Mouse (Mus musculus): ENCODE data around the gene Clstn2.

Clstn2 gene

DNA sequence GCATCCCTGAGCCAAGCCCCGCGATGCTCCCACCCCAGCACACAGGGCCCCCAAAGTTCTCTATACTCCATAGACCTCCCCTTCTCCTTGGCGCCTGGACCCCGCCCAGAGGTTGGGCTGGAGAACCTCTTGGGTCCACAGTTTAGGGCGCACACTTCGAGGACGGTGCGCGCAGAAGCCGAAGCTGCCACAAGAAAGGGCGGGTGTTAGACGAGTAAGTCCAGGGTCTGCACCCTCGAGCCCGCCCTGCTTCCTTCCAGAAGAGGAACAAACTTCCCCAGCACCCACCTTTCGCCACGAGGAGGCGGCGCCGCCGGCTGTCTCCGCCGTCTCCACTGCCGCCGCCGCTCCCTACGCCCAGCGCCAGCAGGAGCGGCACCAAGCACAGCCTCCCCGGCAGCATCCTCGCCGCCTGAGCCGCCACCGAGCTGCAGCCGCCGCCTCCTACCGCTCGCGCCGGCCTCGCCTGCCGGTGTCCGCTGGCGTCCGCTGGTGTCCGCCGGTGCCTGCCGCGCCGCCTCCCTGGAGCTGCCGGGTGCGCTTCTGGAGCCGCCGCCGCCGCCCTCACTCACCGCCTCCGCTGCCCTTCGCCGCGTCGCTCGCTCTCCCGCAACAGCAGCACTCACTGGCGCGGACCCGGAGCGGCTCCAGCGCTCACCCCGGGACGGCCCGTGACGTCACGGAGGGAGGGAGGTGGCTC is at the start of gene Clstn2:
Clstn2 (minus strand) TSS at position 609 of the 700 bp plus-strand sequence.
- in situ Hi-C loops (cut with MseI, MboI), result no loop called here

DNA sequence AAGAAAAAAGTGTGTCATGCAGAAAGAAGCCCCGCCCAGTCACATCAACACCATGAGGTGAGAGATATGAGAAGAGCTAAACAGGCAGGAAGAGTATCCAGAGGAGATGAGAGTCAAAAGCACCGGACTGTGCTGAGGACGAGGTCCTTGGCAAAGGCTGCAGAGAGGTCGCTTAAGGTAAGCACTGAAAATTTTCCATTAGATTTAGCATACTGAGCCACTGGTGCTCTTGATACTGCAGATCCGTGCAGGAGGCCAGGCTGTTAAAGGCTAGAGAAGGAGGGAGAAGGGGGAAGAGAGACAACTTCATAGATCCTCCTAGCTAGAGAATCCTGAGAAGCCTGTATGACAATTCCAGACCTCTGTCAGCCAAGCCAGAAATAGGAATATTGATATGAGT is 34.8 kb upstream of the Clstn2 start:
- in situ Hi-C loops (cut with MseI, MboI), result no loop called here

DNA sequence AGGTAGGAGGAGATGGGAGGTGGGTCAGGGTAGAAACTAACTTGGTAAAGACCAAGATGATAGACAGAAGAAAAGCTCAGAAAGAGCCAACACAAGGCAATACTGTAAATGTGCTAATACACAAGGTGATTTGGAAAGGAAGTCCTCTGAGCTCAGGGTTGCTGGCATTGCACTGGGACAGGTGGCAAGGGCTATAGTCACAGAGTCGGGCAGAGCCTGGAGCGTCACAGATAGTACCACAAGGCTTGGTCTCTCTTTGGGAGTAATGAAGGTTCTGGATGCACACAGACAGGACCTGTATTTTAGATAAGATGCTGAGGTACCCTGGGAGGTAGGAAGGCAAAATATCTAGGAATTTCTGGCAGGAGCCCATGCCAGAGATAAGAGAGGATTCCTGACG is 28.7 kb upstream of the Clstn2 start:
- in situ Hi-C loops (cut with MseI, MboI), result no loop called here

DNA sequence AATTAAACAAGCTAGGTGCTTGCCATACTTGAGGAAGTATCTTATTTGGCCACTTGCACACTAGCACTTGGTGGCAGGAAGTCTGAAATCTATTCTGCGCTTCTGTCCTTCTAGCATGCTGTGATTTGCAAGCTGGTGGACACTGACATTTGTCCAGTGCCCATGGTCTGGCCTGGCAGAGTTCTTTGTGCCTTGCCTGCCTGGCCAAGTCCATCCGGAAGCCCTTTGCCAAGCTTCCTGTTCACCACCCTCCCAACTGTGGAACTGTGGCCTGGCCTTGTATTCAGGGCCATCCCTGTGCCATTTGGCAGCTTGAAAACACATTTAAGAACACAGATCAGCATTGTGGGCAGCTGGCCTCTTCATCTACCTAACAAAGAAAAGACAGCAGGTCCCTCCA is 24.3 kb upstream of the Clstn2 start:
- in situ Hi-C loops (cut with MseI, MboI), result no loop called here

DNA sequence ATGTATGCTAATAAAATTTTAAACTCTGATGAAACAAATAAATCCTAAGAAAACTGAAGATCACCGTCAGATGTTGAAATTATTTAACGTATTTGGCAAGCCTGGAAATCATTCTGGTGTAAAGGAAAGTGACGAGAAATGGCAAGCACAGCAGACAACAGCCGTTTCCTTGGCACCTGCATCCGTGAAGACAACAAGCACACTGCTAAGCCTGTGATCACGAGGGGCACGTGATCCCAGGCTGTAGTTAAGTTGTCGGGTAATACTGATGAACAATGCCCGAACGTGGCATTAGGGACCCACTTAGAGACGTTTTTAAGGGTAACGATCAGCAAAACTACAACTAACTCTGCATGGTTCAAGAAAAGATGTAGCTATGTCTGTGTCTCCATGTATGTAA is 18.4 kb upstream of the Clstn2 start:
- in situ Hi-C loops (cut with MseI, MboI), result no loop called here

DNA sequence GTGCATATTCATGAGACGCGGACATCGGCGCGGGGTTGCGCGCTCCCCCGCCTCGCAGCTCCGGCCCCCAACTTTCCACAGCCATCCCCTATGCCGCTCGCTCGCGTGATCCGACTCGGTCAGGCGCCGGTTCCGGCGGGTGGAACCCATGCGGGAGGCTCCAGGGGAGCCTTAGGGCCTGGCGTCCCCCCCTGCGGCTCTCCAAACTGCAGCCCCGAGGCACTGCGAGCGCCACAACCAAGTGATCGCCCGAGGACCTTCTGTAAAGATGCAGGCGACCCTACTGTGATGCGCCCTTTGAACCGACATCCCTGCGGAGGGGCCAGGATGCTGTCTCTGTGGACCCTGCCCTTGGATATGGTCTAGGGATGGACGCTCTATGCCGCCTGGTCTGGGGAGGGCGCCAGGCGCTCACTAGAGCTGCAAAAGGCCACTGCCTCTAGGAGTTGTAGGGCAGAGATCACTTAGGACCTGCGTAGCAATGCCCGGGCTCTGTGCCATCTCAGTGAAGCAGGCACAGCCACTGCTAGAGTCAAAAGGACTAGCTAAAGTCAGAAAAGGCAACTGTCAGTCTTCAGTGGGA is 383 bp upstream of the Clstn2 start:
- in situ Hi-C loops (cut with MseI, MboI), result no loop called here

DNA sequence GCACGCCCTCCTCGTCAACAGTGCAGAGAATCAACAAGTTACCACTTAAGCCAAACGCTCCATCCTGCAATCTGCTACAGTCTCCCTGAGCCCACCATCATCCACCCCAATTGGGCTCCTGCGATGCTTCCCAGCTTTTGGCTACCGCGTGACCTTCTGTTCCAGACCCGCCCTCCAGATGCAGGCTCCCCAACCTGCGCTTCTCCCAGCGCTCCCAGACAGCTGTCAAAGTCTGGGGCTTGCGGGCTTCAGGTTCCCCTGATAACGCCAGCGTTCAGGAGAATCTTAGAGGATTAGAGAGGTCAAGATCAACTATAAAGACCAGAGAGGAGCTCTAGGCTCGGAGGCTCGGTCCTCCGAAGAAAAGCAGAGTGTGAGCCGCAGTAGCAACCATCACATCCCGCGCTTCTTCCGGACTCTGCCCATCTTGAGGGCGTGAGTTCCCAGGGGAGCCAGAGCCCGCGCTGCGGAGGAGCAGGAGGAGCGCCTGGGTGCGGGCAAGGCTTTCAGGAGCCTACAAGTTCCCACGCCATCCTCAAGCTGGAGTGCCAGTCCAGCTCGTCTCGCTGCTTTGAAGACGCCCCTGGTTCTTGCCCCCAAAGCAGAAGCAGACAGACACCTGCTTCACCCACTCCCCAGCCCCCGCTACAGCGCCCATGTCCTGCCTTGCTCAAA is 946 bp downstream of the Clstn2 start:
- in situ Hi-C loops (cut with MseI, MboI), result no loop called here

DNA sequence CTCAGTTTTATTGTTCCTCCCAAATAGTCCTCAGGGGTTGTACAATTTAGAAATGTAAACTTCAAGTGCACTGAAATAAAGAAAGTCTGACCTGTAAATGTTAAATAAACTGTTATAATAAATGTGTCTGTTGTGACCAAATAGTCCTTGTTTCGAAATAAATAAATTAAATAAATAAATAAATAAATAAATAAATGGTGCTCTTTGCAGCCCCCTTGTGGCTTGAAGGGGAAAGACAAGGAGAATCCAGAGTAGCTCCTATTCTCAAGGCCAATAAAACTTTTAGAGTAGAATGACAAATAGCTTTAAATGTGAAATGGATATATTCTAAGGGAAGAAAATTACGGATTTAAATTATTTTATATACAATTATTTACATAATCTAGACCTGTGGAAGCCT is 2.3 kb downstream of the Clstn2 start:
- in situ Hi-C loops (cut with MseI, MboI), result no loop called here

DNA sequence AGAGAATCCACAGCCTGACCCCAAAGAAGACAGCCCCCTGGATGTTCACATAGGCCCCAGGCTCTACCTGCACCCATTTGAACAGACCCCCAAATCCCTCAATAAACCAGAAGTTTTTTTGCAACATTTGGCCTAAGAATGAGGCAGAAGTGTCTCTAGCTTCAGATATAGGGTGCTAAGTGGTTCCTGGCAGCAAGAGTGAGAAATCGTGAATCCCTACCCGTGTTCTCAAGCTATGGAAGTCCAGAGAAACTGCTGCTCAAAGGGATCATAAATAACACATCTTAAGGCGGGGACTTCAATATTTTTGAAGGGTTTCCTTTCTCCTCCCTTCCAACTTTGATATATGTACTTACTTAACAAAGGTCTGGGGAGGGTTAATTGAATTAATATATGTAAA is 7.4 kb downstream of the Clstn2 start:
- in situ Hi-C loops (cut with MseI, MboI), result no loop called here

DNA sequence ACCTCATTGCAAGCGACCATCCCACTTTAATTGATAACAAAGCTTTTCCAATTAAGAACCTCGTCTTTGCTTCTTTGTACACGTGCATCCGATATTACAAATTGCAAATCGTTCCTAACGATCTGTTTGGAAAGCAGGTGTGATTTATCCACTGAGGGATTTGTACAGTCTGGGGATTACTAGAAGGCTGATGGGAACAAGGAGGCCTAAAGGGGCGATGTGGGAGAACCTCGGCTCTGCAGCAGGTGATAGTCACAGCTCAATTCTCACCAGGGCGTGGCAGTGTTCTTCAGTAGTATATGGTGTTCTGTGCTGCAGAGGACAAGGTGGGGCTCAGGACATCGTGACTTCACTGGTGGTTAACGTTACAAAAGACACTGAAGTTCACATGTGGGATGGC is 9.9 kb downstream of the Clstn2 start:
- in situ Hi-C loops (cut with MseI, MboI), result no loop called here

DNA sequence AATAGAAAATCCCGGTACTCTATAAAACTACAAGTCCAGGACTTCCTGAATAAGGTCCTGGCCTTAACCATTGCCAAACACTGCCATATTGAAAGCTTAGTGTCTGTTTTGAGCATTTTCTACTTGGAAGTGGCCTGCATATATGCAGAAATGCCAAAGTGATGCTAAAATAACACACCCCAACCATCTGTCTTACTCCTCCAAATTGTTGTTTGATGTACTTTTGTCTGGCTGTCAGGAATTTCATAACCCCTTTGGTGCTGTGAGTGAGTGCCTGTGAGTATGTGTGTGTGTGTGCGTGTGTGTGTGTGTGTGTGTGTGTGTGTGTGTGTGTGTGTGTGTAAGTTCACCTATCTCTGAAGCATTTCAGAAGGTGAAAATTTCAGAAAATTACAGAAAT is 13.1 kb downstream of the Clstn2 start:
- in situ Hi-C loops (cut with MseI, MboI), result no loop called here

DNA sequence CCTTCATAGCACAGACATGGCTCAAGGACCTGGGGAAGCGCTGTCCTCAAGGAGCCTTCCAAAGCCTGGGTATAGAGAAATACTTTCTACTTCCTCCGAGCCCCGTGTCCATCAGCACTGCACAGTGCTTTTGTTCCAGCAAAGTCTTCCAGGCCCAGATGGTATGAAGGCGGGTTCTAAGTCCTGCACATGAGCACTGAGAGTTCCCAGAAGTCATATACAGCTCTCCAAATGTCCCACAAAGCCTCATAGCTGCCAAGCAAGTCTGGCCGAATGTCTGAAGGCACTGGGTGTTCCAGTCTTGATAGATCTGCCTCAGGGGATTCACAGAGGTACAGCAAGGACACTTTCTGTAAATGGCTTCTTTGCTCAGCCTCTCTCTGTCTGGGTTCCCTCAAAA is 14.3 kb downstream of the Clstn2 start:
- in situ Hi-C loops (cut with MseI, MboI), result no loop called here

DNA sequence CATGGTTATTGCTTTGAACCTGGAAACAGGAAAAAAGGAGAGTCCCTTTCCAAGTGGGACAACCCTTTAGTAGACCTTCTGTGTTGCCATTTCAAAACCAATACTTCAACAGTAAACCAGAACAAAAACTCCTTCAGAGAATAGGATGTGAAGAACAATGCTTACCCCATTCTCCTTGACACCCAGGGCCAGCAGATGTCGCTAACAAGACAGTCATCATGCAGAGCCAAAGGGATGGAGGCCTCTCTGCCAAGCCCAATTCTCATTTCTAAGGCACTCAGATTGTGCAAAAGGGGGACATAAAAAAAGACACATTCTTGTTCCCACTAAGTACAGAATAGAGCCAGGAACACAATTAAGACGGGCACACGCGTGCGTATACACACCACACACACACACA is 16.4 kb downstream of the Clstn2 start:
- in situ Hi-C loops (cut with MseI, MboI), result no loop called here

DNA sequence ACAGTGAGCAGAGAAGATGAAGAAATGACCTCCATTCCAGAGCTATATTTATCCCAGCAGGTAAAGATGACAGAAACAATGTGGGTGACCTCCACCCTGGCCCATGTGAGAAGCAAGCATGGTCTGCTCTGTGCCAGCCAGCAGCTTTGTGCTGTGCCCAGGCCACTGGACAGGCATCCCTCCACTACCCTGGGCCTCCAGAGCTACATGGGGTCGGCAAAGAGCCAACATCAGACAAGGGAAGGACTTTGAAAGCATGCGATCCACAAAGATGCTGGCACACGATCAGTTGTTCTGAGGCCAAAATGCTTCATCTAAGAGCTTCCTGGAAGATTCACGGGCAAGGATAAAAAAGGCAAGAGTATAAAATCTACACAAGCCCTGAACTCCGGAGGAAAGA is 36.6 kb downstream of the Clstn2 start:
- in situ Hi-C loops (cut with MseI, MboI), result no loop called here

DNA sequence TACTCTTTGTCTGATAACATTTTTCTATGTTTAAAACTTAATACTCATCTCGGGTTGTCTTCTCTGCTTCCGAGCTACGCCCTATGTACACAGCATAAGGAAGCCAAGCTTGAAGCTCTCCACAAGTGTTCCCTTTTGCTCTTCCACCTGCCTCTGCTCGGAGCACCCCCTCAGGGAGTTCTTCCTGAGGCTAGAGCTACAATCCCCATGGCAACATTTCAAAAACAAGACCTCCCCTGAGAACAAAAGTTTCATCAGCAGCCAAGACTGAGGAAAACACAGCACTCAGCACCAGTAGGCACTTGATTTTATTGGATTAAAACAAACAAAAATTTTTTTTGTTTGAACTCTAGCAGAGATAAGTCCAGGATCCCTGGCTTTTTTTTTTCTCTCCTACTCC is 37.3 kb downstream of the Clstn2 start:
- in situ Hi-C loops (cut with MseI, MboI), result no loop called here

DNA sequence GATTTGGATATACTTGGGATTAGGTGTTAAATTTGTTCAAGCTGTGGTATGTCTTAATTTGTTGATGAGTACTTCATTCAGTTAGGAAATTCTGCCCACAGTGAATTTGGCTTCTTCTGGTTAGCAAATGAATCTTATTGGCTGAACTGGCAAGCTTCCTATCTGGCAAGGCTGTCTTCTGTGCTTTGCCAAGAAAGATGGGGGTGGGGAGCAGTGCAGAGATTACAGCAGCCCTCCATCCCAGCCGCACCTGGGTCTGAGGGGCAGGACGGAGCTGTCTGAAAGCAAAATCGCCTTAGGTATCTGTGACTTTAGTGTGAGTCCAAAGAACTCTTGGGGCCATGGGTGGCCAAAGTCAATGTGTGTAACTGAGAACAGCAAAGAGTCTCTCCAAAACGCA is 40.9 kb downstream of the Clstn2 start:
- in situ Hi-C loops (cut with MseI, MboI), result no loop called here

DNA sequence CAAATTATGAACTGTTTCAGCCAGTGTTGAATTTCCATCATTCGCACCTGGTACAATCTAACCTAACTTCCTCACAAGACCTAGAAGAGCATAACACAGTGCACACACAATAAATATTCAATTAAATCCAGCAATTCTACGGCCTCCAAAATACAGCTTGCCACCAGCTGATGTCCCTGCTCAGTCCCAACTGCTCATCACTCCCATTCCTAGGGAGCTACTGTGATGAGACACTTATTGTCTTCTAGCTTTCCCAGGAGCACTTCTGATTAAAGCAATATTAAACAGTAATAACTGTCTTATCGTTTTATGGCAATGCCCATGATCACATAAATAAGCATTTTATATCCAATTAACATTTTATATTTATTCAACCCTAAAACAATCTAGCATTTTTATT is 55.6 kb downstream of the Clstn2 start:
- in situ Hi-C loops (cut with MseI, MboI), result no loop called here

DNA sequence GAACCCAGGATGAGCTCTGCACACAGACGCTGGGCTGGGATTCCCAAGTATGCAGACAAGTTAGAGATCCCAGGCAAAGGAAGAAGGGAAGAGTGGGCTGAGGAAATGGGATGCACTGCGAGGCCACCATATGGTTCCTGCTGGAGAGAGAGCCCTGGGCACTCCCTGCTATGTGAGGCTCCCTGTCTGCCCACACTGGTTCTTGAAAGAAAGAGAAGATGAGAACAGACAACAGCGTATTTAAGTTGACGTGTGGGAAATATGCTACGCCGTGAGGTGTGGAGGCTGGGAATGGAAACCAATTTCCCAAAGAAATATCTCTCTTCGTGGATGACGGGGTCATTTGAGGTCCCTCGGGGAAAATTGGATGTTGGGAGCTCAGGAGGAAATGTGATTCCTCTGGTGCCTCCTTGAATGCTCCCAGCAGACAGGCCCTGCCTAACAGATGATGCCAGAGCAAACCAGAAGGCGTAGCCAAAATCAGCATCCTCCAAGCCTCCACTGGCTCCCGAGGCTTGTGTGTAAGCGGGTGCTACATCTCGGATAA is 58.1 kb downstream of the Clstn2 start:
- in situ Hi-C loops (cut with MseI, MboI), result no loop called here

DNA sequence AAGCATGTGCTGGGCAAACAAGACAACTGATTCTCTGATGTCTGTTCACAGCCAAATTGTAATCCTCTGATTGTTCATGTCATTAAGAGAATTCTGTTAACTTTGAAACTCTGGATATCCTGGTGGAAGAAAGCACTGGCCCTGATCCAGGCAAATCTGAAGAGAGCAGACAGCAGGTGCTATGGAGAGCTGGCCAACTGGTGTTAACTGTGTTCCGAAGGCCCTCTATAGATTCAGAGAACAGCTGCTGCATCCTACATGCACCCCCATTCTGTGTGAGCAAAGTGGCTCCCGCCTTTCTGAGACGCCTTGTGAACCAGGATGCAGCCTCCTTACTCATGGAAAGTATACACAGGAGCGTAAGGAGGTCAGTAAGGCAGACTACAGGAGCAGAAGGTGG is 66.3 kb downstream of the Clstn2 start:
- in situ Hi-C loops (cut with MseI, MboI), result no loop called here

DNA sequence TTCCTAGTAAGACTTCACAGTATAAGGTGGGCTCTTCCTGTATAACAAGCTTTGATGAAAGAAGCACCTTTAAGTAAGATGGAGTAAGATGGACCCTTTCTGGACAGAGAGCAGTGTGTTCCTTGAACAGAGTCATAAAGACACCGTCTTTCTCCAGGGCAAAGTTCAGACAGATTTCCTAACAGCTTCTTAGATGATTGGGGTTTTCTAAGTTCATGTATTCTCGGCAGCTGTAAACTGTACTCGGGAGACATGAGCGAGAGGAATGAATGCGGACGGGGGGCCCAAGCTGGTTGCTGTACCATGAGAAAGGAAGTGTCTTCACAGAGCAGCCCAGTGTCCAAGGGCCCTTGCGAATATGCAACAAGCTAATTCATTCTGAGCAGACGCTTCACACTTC is 75.5 kb downstream of the Clstn2 start:
- in situ Hi-C loops (cut with MseI, MboI), result no loop called here

DNA sequence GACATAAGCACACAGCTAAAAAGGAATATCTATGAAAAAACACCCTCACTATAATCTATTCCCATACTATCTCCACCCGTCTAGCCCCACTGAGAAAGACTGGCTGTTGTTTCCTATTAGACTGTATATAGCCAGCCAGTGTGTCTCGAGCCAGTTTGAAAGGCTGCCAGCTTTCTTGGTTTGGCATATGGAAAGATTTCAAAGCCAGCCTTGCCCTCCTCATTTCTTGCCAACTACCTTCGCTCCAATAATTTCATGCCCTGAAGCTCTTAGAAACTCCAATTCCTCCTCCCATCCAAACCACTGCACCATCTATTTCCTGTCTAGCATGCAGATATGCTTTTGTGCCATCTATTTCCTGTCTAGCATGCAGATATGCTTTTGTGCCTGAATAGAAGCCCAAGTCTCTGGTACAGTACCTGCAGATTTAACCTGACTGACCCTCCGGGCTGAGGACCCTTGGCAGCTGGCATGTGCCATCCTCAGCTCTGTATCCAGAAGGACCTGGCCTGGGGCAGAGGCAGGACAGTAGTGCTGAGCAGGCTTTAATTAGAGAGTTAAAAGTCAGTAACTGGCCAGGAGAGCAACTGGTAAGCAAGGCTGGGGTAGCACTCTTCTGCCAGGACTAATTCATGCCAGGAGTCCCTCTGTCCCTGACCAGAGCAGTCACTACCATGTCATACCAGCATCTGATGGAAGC is 76.4 kb downstream of the Clstn2 start:
- in situ Hi-C loops (cut with MseI, MboI), result no loop called here

DNA sequence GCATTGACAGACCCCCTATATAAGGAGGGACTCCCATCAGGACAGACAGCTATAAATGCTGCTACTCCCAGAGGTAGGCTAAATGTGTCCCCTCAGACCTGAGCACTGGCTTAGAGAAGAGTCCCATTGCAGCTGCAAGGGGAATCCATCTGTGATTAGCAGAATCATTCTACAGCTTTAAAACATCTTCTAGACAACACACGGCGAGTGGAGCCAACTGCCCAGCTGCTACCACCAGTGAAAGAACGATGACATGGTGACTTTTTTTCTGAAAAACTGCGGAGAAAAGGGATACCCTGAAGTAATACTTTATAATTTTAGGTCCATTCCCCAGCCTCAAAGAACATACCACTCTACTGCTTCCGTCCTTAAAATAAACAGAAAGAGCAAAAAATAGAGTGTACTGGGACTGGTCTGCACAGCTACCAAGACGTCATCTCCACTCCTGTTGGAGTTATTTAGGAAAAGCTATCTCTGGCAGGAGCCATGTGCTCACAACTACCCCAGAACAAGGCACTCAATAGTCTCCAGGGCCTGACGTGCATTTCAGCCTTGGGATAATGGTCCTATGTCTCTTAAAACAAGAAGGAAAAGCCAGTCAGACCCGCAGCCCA is 79.1 kb downstream of the Clstn2 start:
- in situ Hi-C loops (cut with MseI, MboI), result no loop called here
